Mouse (Mus musculus) myocyte (in vitro differentiated cells): Measurements from ENCODE around the gene Bcl3. TPM values are rescaled to one million over a fixed set of nuclear protein-coding genes. Genes with fewer than 3 reads are reported as not detected.
A peak's percentile ranks its signal among the peaks of the same experiment; 100 is the strongest.

ENCODE experiments used
- H3K27me3 ChIP-seq: one replicate; pipeline ENCODE4 v1.6.1; 2011; ENCODE audit not compliant: control insufficient read depth, insufficient read depth, insufficient read length
- H3K36me3 ChIP-seq: one replicate; pipeline ENCODE4 v1.6.1; 2011; ENCODE audit not compliant: control insufficient read depth, insufficient read depth
- H3K4me2 ChIP-seq: one replicate; pipeline ENCODE4 v1.6.1; 2011; ENCODE audit warnings: low read depth, control low read depth
- H3K4me3 ChIP-seq: one replicate; pipeline ENCODE4 v1.5.1; 2011; ENCODE audit warnings: mild to moderate bottlenecking, control low read depth, moderate library complexity
- H3K79me2 ChIP-seq: one replicate; pipeline ENCODE4 v1.6.1; 2011; ENCODE audit not compliant: control insufficient read depth, insufficient read depth
- H3ac ChIP-seq: one replicate; pipeline ENCODE4 v1.6.1; 2011; ENCODE audit not compliant: control insufficient read depth, insufficient read length
- CEBPB ChIP-seq: IDR thresholded peaks from 2 replicates; pipeline ENCODE4 v1.6.1; 2011; ENCODE audit warnings: mild to moderate bottlenecking, moderate library complexity; ENCODE audit not compliant: poor library complexity, insufficient read depth, severe bottlenecking
- E2F4 ChIP-seq: IDR thresholded peaks from one replicate; pipeline ENCODE4 v1.6.1; 2011; ENCODE audit warnings: mild to moderate bottlenecking, control low read depth, moderate library complexity; ENCODE audit not compliant: insufficient read depth
- MAX ChIP-seq: IDR thresholded peaks from one replicate; pipeline ENCODE4 v1.6.1; 2011; ENCODE audit warnings: low read depth, mild to moderate bottlenecking, control low read depth
- MYOD1 ChIP-seq, 3 experiments: IDR thresholded peaks; one replicate each; pipeline ENCODE4 v1.6.1; 2011; ENCODE audit warnings: control low read depth in 2 of 3, low read depth in 2 of 3, mild to moderate bottlenecking in 2 of 3, moderate library complexity in 1 of 3; ENCODE audit not compliant: insufficient read length in 2 of 3, control insufficient read depth in 1 of 3
- MYOG ChIP-seq, 3 experiments: IDR thresholded peaks; one replicate each; pipeline ENCODE4 v1.6.1; 2011; ENCODE audit warnings: control low read depth in 2 of 3, low read depth in 2 of 3, mild to moderate bottlenecking in 2 of 3; ENCODE audit not compliant: insufficient read length in 2 of 3, control insufficient read depth in 1 of 3, insufficient read depth in 1 of 3
- POLR2A ChIP-seq: IDR thresholded peaks from one replicate; pipeline ENCODE4 v1.6.1; 2011; ENCODE audit warnings: low read depth, mild to moderate bottlenecking, control low read depth, moderate library complexity; ENCODE audit not compliant: insufficient read length
- POLR2AphosphoS2 ChIP-seq: IDR thresholded peaks from one replicate; pipeline ENCODE4 v1.6.1; 2011; ENCODE audit warnings: low read depth, control low read depth; ENCODE audit not compliant: insufficient read length
- REST ChIP-seq: IDR thresholded peaks from one replicate; pipeline ENCODE4 v1.6.1; 2011; ENCODE audit warnings: mild to moderate bottlenecking, control low read depth, moderate library complexity; ENCODE audit not compliant: insufficient read depth, insufficient read length
- SRF ChIP-seq: IDR thresholded peaks from one replicate; pipeline ENCODE4 v1.6.1; 2011; ENCODE audit warnings: low read depth; ENCODE audit not compliant: control insufficient read depth, insufficient read length
- TCF3 ChIP-seq: IDR thresholded peaks from one replicate; pipeline ENCODE4 v1.6.1; 2011; ENCODE audit warnings: low read depth, control low read depth; ENCODE audit not compliant: insufficient read length
- USF1 ChIP-seq: IDR thresholded peaks from one replicate; pipeline ENCODE4 v1.6.1; 2011; ENCODE audit warnings: low read depth, mild to moderate bottlenecking, control low read depth, moderate library complexity
- polyA plus RNA-seq: library from polyadenylated mRNA; unstranded; fragments of >200 nt; fragmentation: generic; extraction: Trizol; gene quantifications from one replicate; pipeline ENCODE4 v1.2.1, GENCODE M21; 2012; ENCODE audit warnings: missing spikeins

Gene Bcl3
- polyA plus RNA-seq: 19.2 TPM

- H3K79me2 ChIP-seq: peaks cover 9% of the 10 kb centered on the region
- peak within 1 kb of the TSS; percentile 24 for H3ac ChIP-seq
- peak; percentile 79 for TF ChIP-seq POLR2A
- no peak for TF ChIP-seq SRF
- peak; percentile 59 for TF ChIP-seq POLR2AphosphoS2
- no peak for TF ChIP-seq MYOG (IDR thresholded peaks at IDR 0.05; ENCODE audit: control insufficient read depth in 1 of 3, insufficient read depth in 1 of 3, insufficient read length in 2 of 3, low read depth in 2 of 3)
- H3K27me3 ChIP-seq: no peaks in the 10 kb centered on the region
- peak within 1 kb of the TSS; percentile 26 for H3K4me3 ChIP-seq
- no peaks in the 10 kb centered on the region for H3K36me3 ChIP-seq
- peak within 1 kb of the TSS; percentile 74 for H3K4me2 ChIP-seq
Measured at GRCm38 (mm10) chr7:19822604-19823058, at the start of gene Bcl3. Gene Bcl3 (minus strand): TSS chr7:19822770.

DNA sequence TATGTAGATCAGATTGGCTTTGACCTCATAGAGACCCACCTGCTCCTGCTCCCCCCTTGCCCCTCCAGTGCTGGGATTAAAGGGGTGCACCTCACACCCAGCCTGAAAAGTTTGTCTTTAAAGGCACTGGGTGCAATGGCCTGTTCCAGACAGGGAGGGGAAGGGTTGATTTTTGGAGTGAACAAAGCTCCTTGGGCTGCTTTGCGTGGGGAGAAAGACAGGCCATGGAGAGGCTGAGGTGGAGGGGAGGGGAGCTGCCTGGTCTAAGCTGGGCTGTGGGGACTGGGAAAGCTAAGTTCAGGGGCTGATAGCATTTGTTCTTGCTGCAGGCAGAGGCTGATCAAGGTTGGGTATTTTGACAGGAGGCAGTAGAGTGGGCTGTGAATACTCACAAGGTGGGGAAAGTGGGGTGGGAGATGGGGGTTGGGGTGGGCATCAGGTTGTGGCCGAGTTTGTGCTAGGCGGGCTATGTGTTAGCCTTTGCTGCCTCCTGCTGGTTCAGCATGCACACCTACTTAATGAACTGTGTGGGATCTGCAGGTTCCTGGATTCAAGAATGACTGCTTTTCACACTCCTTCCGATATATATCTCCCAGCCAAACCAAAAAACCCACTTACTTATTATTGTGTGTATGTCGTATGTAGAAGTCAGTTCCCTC is 49.5 kb upstream of the Bcl3 start:
- H3K4me2 ChIP-seq: no peak overlapping the region
- no peaks in the 10 kb centered on the region for H3K36me3 ChIP-seq
- no peaks in the 10 kb centered on the region for H3K27me3 ChIP-seq
- no peak for TF ChIP-seq E2F4
- H3ac ChIP-seq: no peak overlapping the region
- H3K4me3 ChIP-seq: no peak overlapping the region
- no peaks in the 10 kb centered on the region for H3K79me2 ChIP-seq

DNA sequence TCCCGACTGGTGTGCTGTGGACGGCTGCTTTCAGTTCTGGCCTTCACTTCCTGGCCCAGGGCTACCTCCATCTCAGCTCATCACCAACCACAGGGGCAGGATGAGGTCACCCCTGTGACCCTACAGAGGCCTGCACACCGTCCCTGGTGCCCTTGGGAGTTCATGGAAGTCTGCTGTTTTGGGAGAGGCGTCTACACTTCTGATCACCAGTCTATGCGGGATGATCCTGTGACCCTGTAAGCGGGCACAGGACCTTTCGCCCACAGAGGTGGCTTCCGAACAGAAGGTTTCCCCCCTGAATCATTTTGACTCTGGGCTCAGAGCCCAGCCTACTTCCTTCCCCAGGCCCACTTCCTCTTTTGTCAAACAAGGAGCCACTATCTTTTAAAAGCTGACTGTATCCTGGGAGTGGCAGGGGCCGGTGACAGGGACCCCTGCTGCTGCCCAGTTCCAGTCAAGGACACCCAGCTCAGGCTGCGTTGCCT is 48.6 kb upstream of the Bcl3 start:
- H3ac ChIP-seq: no peak overlapping the region
- no peak overlapping the region for H3K4me3 ChIP-seq
- no peak overlapping the region for H3K4me2 ChIP-seq
- H3K36me3 ChIP-seq: no peaks in the 10 kb centered on the region
- TF ChIP-seq E2F4 (no peak), REST (no peak), POLR2AphosphoS2 (no peak), USF1 (no peak), CEBPB (no peak), MAX (no peak), SRF (no peak), MYOG (IDR thresholded peaks at IDR 0.05; ENCODE audit: control insufficient read depth in 1 of 3, insufficient read depth in 1 of 3, insufficient read length in 2 of 3, low read depth in 2 of 3) (no peak)
- no peaks in the 10 kb centered on the region for H3K27me3 ChIP-seq
- H3K79me2 ChIP-seq: no peaks in the 10 kb centered on the region

GRCm38 (mm10) chr7:19867751-19868399 is 45.3 kb upstream of the Bcl3 start:
- TF ChIP-seq TCF3: no peak
- TF ChIP-seq MYOG (IDR thresholded peaks at IDR 0.05; ENCODE audit: control insufficient read depth in 1 of 3, insufficient read depth in 1 of 3, insufficient read length in 2 of 3, low read depth in 2 of 3): no peak
- no peak for TF ChIP-seq E2F4
- TF ChIP-seq POLR2A: no peak
- TF ChIP-seq USF1: no peak
- TF ChIP-seq SRF: no peak
- H3K27me3 ChIP-seq: no peaks in the 10 kb centered on the region
- H3ac ChIP-seq: no peak overlapping the region
- H3K4me3 ChIP-seq: no peak overlapping the region
- no peaks in the 10 kb centered on the region for H3K79me2 ChIP-seq
- no peaks in the 10 kb centered on the region for H3K36me3 ChIP-seq
- H3K4me2 ChIP-seq: no peak overlapping the region

GRCm38 (mm10) chr7:19866490-19866889 is 43.9 kb upstream of the Bcl3 start:
- Histone ChIP-seq H3K4me3 (no peak overlapping the region), H3K4me2 (no peak overlapping the region), H3K79me2 (no peaks in the 10 kb centered on the region), H3K36me3 (no peaks in the 10 kb centered on the region), H3ac (no peak overlapping the region), H3K27me3 (no peaks in the 10 kb centered on the region)
- TF ChIP-seq MYOG (IDR thresholded peaks at IDR 0.05; ENCODE audit: control insufficient read depth in 1 of 3, insufficient read depth in 1 of 3, insufficient read length in 2 of 3, low read depth in 2 of 3): peak in 2 of 3 experiments; percentile 21 to 51
- TF ChIP-seq MYOD1 (IDR thresholded peaks at IDR 0.05; ENCODE audit: control insufficient read depth in 1 of 3, insufficient read length in 2 of 3, low read depth in 2 of 3): peak in 2 of 3 experiments; percentile 15 to 65
- no peak for TF ChIP-seq MAX
